Mouse (Mus musculus): Measurements from ENCODE around the gene Fbxl16. TPM values are rescaled to one million over a fixed set of nuclear protein-coding genes. Genes with fewer than 3 reads are reported as not detected.

Gene Fbxl16
- total and polyA plus RNA-seq, 3 experiments = 1.1 to 3.2 (median 1.4) TPM

GRCm38 (mm10) chr17:25783861-25784574, 24.9 kb upstream of the Fbxl16 start:
- H3K27ac ChIP-seq = no peak overlapping the region
- TF ChIP-seq EP300 (IDR thresholded peaks at IDR 0.05; ENCODE audit: insufficient read depth, low read depth, low read length) = no peak
- TF ChIP-seq POLR2A (IDR thresholded peaks at IDR 0.05; ENCODE audit: insufficient read depth, low read depth, low read length) = peak; percentile 39; the same call in 1 of the 2 replicates
- intact Hi-C loops (cut with DNase I) = no loop called here
- no peaks in the 10 kb centered on the region for H3K27me3 ChIP-seq (ENCODE audit: control insufficient read depth, insufficient read depth, low read length)
- no peak overlapping the region for H3K4me3 ChIP-seq
- no peaks in the 10 kb centered on the region for H3K79me2 ChIP-seq (replicated peaks; ENCODE audit: control insufficient read depth, insufficient read depth, low read length)
- H3K4me1 ChIP-seq (ENCODE audit: control insufficient read depth, insufficient read depth, low read length) = peaks cover 2% of the 10 kb centered on the region; the same call in 1 of the 2 replicates
- WGBS = 76% methylated on average over 15 of the region's 15 CpGs
- DNase-seq = peak in 1 of 2 experiments; percentile 25
- H3K36me3 ChIP-seq (ENCODE audit: control insufficient read depth, insufficient read depth, low read length) = no peaks in the 10 kb centered on the region
- no peak overlapping the region for H3K9ac ChIP-seq (ENCODE audit: low read depth, low read length)

DNA sequence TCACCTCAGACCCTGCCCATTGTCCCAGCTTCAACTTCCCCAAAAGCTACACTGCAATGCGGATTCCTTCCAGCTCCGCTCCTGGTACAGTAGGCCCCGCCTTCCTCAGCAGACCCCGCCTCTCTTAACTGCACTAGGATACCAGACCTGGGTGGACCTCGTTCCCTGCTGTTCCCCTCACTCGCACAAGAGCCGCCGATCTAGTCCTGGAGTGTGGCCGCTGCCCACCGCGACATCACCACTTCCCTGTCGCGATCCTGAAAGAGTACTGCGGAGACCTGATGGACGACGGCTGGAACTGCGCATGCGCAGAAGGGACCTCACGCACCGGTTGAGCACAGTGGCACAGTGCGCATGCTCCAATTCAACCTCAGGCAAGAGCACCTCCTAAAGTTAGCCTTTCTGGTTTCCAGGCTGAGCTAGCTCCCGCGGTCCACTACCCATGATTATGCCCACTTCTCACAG, 23.6 kb upstream of the Fbxl16 start, which contains the start of gene Haghl:
Haghl (minus strand) TSS at position 393 of the 465 bp plus-strand sequence.
- intact Hi-C loops (cut with DNase I) = no loop called here
- Histone ChIP-seq H3K79me2 (replicated peaks; ENCODE audit: control insufficient read depth, insufficient read depth, low read length) (no peaks in the 10 kb centered on the region), H3K4me1 (ENCODE audit: control insufficient read depth, insufficient read depth, low read length) (peaks cover 2% of the 10 kb centered on the region; the same call in 1 of the 2 replicates), H3K4me3 (peak within 1 kb of the TSS; percentile 91), H3K27ac (peak within 1 kb of the TSS; percentile 85), H3K27me3 (ENCODE audit: control insufficient read depth, insufficient read depth, low read length) (no peaks in the 10 kb centered on the region), H3K36me3 (ENCODE audit: control insufficient read depth, insufficient read depth, low read length) (no peaks in the 10 kb centered on the region), H3K9ac (ENCODE audit: low read depth, low read length) (peak within 1 kb of the TSS; percentile 60)
- whole genome bisulfite sequencing = under 1% methylated on average over 23 of the region's 23 CpGs
- peak; percentile 93 to 96 for DNase-seq
- TF ChIP-seq EP300 (IDR thresholded peaks at IDR 0.05; ENCODE audit: insufficient read depth, low read depth, low read length) = no peak
- peak; percentile 89 for TF ChIP-seq POLR2A (IDR thresholded peaks at IDR 0.05; ENCODE audit: insufficient read depth, low read depth, low read length)
- peak; percentile 37 for TF ChIP-seq CTCF (IDR thresholded peaks at IDR 0.05)

GRCm38 (mm10) chr17:25786280-25786679, 22.6 kb upstream of the Fbxl16 start, which contains the start of gene Ccdc78:
Gene Ccdc78, plus strand, starts transcription at chr17:25786580.
- no peak for TF ChIP-seq POLR2A (IDR thresholded peaks at IDR 0.05; ENCODE audit: insufficient read depth, low read depth, low read length)
- TF ChIP-seq EP300 (IDR thresholded peaks at IDR 0.05; ENCODE audit: insufficient read depth, low read depth, low read length) = no peak
- TF ChIP-seq CTCF (IDR thresholded peaks at IDR 0.05) = no peak
- Histone ChIP-seq H3K4me1 (ENCODE audit: control insufficient read depth, insufficient read depth, low read length) (peaks cover 2% of the 10 kb centered on the region), H3K36me3 (ENCODE audit: control insufficient read depth, insufficient read depth, low read length) (no peaks in the 10 kb centered on the region), H3K4me3 (peak within 1 kb of the TSS; percentile 91), H3K27me3 (ENCODE audit: control insufficient read depth, insufficient read depth, low read length) (no peaks in the 10 kb centered on the region), H3K27ac (peak within 1 kb of the TSS; percentile 85), H3K79me2 (replicated peaks; ENCODE audit: control insufficient read depth, insufficient read depth, low read length) (no peaks in the 10 kb centered on the region), H3K9ac (ENCODE audit: low read depth, low read length) (peak within 1 kb of the TSS; percentile 37; the same call in 1 of the 2 replicates)
- WGBS = 48% methylated on average over 3 of the region's 3 CpGs
- peak in 1 of 2 experiments; percentile 14 for DNase-seq
- intact Hi-C loops (cut with DNase I) = no loop called here

GRCm38 (mm10) chr17:25786781-25787504, 21.9 kb upstream of the Fbxl16 start:
- H3K27me3 ChIP-seq (ENCODE audit: control insufficient read depth, insufficient read depth, low read length) = no peaks in the 10 kb centered on the region
- H3K79me2 ChIP-seq (replicated peaks; ENCODE audit: control insufficient read depth, insufficient read depth, low read length) = no peaks in the 10 kb centered on the region
- H3K36me3 ChIP-seq (ENCODE audit: control insufficient read depth, insufficient read depth, low read length) = no peaks in the 10 kb centered on the region
- TF ChIP-seq POLR2A (IDR thresholded peaks at IDR 0.05; ENCODE audit: insufficient read depth, low read depth, low read length) = no peak
- TF ChIP-seq CTCF (IDR thresholded peaks at IDR 0.05) = no peak
- no peak for TF ChIP-seq EP300 (IDR thresholded peaks at IDR 0.05; ENCODE audit: insufficient read depth, low read depth, low read length)
- peak in 1 of 2 experiments; percentile 19 for DNase-seq
- peaks cover 4% of the 10 kb centered on the region for H3K4me1 ChIP-seq (ENCODE audit: control insufficient read depth, insufficient read depth, low read length)
- no peak overlapping the region for H3K4me3 ChIP-seq
- no peak overlapping the region for H3K9ac ChIP-seq (ENCODE audit: low read depth, low read length)
- H3K27ac ChIP-seq = no peak overlapping the region
- 88% methylated on average over 9 of the region's 9 CpGs for WGBS
- intact Hi-C loops (cut with DNase I) = no loop called here

DNA sequence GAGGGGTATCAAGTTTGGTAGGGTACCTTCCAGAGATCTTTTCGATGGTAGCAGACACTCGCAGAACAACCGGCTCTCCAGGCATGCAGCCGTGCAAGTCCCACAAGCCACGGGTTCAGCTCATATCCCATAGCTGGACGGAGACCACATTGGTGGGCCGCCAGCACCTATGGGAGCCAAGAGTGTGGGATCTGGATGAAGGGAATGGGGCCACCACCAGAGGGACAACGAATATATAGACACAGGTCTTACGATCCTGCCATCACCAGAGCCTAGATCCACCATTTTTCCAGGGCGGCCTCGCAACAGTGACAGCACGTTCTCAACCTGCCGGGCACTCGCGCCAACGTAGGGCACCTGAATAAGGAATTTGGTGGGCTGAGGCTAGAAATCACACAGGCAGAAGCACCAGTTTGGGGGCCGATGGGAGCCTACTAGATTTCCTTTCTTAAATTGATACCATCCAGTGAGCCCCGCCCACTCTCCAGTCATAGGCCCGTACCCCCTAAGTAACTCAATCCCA, 17.5 kb upstream of the Fbxl16 start:
- H3K27ac ChIP-seq = no peak overlapping the region; the same call in 1 of the 2 replicates

More for the DNA sequence above, 17.5 kb upstream of the Fbxl16 start:
- H3K36me3 ChIP-seq (ENCODE audit: control insufficient read depth, insufficient read depth, low read length) = no peaks in the 10 kb centered on the region
- no peak overlapping the region for H3K9ac ChIP-seq (ENCODE audit: low read depth, low read length)
- intact Hi-C loops (cut with DNase I) = no loop called here
- peaks cover 12% of the 10 kb centered on the region for H3K4me1 ChIP-seq (ENCODE audit: control insufficient read depth, insufficient read depth, low read length)
- no peak for DNase-seq
- H3K4me3 ChIP-seq = peak overlapping the region; percentile 56
- no peaks in the 10 kb centered on the region for H3K27me3 ChIP-seq (ENCODE audit: control insufficient read depth, insufficient read depth, low read length)
- TF ChIP-seq CTCF (IDR thresholded peaks at IDR 0.05) (no peak), EP300 (IDR thresholded peaks at IDR 0.05; ENCODE audit: insufficient read depth, low read depth, low read length) (no peak), POLR2A (IDR thresholded peaks at IDR 0.05; ENCODE audit: insufficient read depth, low read depth, low read length) (no peak)
- WGBS = 26% methylated on average over 19 of the region's 19 CpGs
- H3K79me2 ChIP-seq (replicated peaks; ENCODE audit: control insufficient read depth, insufficient read depth, low read length) = no peaks in the 10 kb centered on the region

All from heart, adult 2 months (tissue).